Mouse (Mus musculus): ENCODE measurements around the gene N4bp1. TPM values are rescaled to one million over a fixed set of nuclear protein-coding genes. Genes with fewer than 3 reads are reported as not detected.

The N4bp1 gene
- total and polyA plus RNA-seq, 3 experiments: 12.2 to 15.6 (median 12.8) TPM

DNA sequence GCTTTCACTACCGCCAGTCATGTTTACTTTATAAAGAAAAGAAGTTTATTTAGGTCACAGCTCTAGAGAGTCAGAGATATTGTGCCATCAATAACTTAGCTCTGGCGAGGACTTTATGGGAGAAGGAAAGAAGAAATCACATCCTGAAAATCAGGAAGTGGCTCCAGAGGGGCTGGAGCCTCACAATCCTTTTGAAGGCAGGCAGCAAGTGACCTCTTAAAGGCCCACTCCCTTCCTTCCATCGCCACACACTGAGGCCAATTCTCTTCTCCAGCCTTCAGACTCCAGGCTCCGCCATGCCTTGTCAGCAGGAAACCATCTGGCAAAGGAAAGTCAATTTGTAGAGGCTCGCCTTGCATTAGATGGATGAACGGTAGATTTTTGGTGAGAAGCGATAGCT, 35.4 kb upstream of the N4bp1 start:
- dilution Hi-C loops (cut with MboI; ENCODE audit: extremely low pct_ligation_motif_present, extremely low pct_unique_long_range_greater_than_20kb, low sequenced_read_pairs): no loop called here

GRCm38 (mm10) chr8:86920024-86920423, 35.0 kb upstream of the N4bp1 start:
- no peak for TF ChIP-seq MEF2A (IDR thresholded peaks at IDR 0.05; ENCODE audit: borderline replicate concordance, low read depth, low read length)
- no peak for TF ChIP-seq NELFE (IDR thresholded peaks at IDR 0.05; ENCODE audit: low read depth, low read length)
- no peak for TF ChIP-seq CHD2 (IDR thresholded peaks at IDR 0.05; ENCODE audit: low read length)
- TF ChIP-seq ZNF384 (IDR thresholded peaks at IDR 0.05; ENCODE audit: low read depth, low read length): no peak
- no peak for TF ChIP-seq SMC3 (IDR thresholded peaks at IDR 0.05; ENCODE audit: low read depth, low read length)
- no peak for TF ChIP-seq POLR2AphosphoS2 (IDR thresholded peaks at IDR 0.05; ENCODE audit: low read depth, low read length)
- TF ChIP-seq E2F4 (IDR thresholded peaks at IDR 0.05; ENCODE audit: insufficient replicate concordance, low read depth, low read length): no peak
- TF ChIP-seq USF2 (conservative IDR thresholded peaks at IDR 0.05; ENCODE audit: low read depth, low read length): no peak
- TF ChIP-seq PAX5 (IDR thresholded peaks at IDR 0.05; ENCODE audit: low read length): no peak
- TF ChIP-seq ZMIZ1 (IDR thresholded peaks at IDR 0.05; ENCODE audit: low read depth, low read length): no peak
- no peak for TF ChIP-seq MAFK (IDR thresholded peaks at IDR 0.05; ENCODE audit: insufficient replicate concordance, low read length)
- no peak for TF ChIP-seq TBP (conservative IDR thresholded peaks at IDR 0.05; ENCODE audit: low read depth, low read length)
- no peak for TF ChIP-seq POLR2A (IDR thresholded peaks at IDR 0.05; ENCODE audit: low read depth, low read length)
- TF ChIP-seq TCF12 (IDR thresholded peaks at IDR 0.05; ENCODE audit: low read depth, low read length): no peak
- in situ Hi-C loops (cut with MboI; ENCODE audit: low pct_ligation_motif_present, low pct_unique_long_range_greater_than_20kb, low sequenced_read_pairs) (loop anchor here (25.0 kb wide), 1 partner anchor 1233 kb away; no protein-coding TSS in a partner anchor), dilution Hi-C loops (cut with MboI; ENCODE audit: extremely low pct_ligation_motif_present, extremely low pct_unique_long_range_greater_than_20kb, low sequenced_read_pairs) (no loop called here)
- Histone ChIP-seq H3K4me3 (replicated peaks in 1 of 3; ENCODE audit: low read depth in 2 of 3, low read length in 2 of 3, poor library complexity in 1 of 3) (no peak overlapping the region), H3K27me3 (replicated peaks) (no peaks in the 10 kb centered on the region), H3K79me2 (replicated peaks; ENCODE audit: control insufficient read depth, extremely low read depth, insufficient read depth, poor library complexity, severe bottlenecking) (no peaks in the 10 kb centered on the region), H3K4me1 (ENCODE audit: control insufficient read depth in 1 of 2, insufficient read depth in 2 of 2) (peaks cover 0 to 18% of the 10 kb centered on the region in 2 experiments; a peak in 2 of 4 replicates), H3K9me3 (replicated peaks; ENCODE audit: low read length) (no peaks in the 10 kb centered on the region), H3K4me2 (ENCODE audit: insufficient read depth, low read depth, poor library complexity, severe bottlenecking) (no peak overlapping the region), H3K36me3 (replicated peaks in 1 of 2; ENCODE audit: control insufficient read depth in 1 of 2, insufficient read depth in 1 of 2, low read length in 1 of 2) (no peaks in the 10 kb centered on the region), H3K9ac (ENCODE audit: insufficient read depth, low read depth) (no peak overlapping the region), H3K27ac (ENCODE audit: insufficient read depth, low read depth) (no peak overlapping the region)
- DNase-seq (ENCODE audit: extremely low read depth): no peak

More for the DNA sequence above, 35.4 kb upstream of the N4bp1 start:
- no peaks in the 10 kb centered on the region for H3K27me3 ChIP-seq (replicated peaks)
- H3K4me2 ChIP-seq (ENCODE audit: insufficient read depth, low read depth, poor library complexity, severe bottlenecking): no peak overlapping the region
- TF ChIP-seq MAX (IDR thresholded peaks at IDR 0.05; ENCODE audit: low read length): no peak
- no peak for TF ChIP-seq TBP (conservative IDR thresholded peaks at IDR 0.05; ENCODE audit: low read depth, low read length)
- no peak for TF ChIP-seq CHD2 (IDR thresholded peaks at IDR 0.05; ENCODE audit: low read length)
- TF ChIP-seq SMC3 (IDR thresholded peaks at IDR 0.05; ENCODE audit: low read depth, low read length): no peak
- TF ChIP-seq MYC (IDR thresholded peaks at IDR 0.05; ENCODE audit: low read depth, low read length): no peak
- TF ChIP-seq GABPA (IDR thresholded peaks at IDR 0.05; ENCODE audit: insufficient replicate concordance, low read depth, low read length): no peak
- TF ChIP-seq USF2 (conservative IDR thresholded peaks at IDR 0.05; ENCODE audit: low read depth, low read length): no peak
- no peak overlapping the region for H3K27ac ChIP-seq (ENCODE audit: insufficient read depth, low read depth)
- no peaks in the 10 kb centered on the region for H3K79me2 ChIP-seq (replicated peaks; ENCODE audit: control insufficient read depth, extremely low read depth, insufficient read depth, poor library complexity, severe bottlenecking)
- no peak for DNase-seq (ENCODE audit: extremely low read depth)
- no peak overlapping the region for H3K4me3 ChIP-seq (replicated peaks in 1 of 3; ENCODE audit: low read depth in 2 of 3, low read length in 2 of 3, poor library complexity in 1 of 3)
- H3K9ac ChIP-seq (ENCODE audit: insufficient read depth, low read depth): no peak overlapping the region
- in situ Hi-C loops (cut with MboI; ENCODE audit: low pct_ligation_motif_present, low pct_unique_long_range_greater_than_20kb, low sequenced_read_pairs): loop anchor here (25.0 kb wide), 1 partner anchor 1233 kb away; no protein-coding TSS in a partner anchor
- no peaks in the 10 kb centered on the region for H3K9me3 ChIP-seq (replicated peaks; ENCODE audit: low read length)
- peaks cover 0 to 22% of the 10 kb centered on the region in 2 experiments; a peak in 2 of 4 replicates for H3K4me1 ChIP-seq (ENCODE audit: control insufficient read depth in 1 of 2, insufficient read depth in 2 of 2)
- no peaks in the 10 kb centered on the region for H3K36me3 ChIP-seq (replicated peaks in 1 of 2; ENCODE audit: control insufficient read depth in 1 of 2, insufficient read depth in 1 of 2, low read length in 1 of 2)

All from CH12.LX (cell line).